Mouse (Mus musculus) right cerebral cortex, postnatal 4 days (tissue): ENCODE measurements around the gene Cplx3.
A peak's percentile ranks its signal among the peaks of the same experiment; 100 is the strongest.

Source experiments
- DNase-seq: peaks from one replicate; pipeline ENCODE4 v3.0.0-alpha.2; 2022

Gene Cplx3

DNA sequence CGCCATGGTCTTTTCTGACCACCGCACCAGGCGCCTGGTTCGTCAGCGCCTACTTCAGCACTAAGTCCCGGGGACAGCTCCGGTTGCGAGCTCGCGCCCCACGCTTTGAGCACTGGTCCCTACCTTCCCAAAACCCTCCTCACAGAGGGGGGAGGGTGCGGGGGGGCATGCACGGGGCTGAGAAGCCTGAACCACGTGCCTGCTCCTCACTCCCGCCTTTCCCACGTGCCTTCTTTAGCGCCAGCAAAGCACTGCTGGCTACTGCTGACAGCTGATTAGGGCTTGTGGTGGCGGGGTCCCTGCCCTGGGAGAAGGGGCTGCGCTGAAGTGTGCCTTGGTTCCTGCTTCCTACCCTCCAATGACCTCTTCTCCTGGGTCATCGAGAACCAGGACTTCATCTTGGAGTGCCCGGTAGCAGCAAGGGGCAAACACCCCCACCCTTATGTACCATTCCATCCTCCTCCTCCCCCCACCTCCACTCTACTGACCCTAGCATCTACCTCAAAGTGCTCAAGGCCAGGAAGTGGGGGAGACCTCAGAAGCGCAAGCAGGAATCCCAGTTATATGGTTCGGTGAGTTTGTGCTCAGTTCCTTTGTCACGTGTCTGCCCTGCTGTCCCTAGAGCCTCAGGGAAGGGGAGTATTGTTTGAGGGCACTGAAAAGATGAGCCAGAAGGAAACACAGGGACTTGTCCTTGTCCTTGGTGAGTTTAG is at the start of gene Cplx3:
Gene Cplx3 (minus strand): TSS at position 143 of the 713 bp plus-strand sequence.
- DNase-seq = peak; percentile 40

DNA sequence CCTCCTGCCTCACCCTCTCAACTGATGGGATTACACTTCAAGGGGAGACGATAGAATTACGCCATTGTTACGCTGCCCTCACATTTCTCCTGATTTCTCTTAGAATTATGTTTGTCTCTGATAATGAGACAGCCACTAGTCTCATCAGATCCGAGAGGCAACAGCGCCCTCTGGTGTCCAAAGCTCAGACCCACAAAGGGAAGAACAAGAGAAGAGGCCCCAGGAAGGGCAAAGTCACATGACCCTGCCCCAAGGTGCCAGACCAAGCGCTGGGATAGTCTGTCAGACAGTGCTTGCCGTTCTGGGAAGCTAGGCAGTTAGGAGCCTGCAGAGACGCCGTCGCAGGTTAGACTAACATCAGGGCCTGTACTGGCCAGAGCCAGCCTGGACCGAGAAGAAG is 49.7 kb upstream of the Cplx3 start:
- peak; percentile 99 for DNase-seq

- DNase-seq = no peak
Measured at GRCm38 (mm10) chr9:57654966-57655365, 48.9 kb upstream of the Cplx3 start.

GRCm38 (mm10) chr9:57653283-57653682 is 47.2 kb upstream of the Cplx3 start, which contains the start of gene Csk:
Gene Csk, minus strand, starts transcription at chr9:57653631.
- DNase-seq = no peak

DNA sequence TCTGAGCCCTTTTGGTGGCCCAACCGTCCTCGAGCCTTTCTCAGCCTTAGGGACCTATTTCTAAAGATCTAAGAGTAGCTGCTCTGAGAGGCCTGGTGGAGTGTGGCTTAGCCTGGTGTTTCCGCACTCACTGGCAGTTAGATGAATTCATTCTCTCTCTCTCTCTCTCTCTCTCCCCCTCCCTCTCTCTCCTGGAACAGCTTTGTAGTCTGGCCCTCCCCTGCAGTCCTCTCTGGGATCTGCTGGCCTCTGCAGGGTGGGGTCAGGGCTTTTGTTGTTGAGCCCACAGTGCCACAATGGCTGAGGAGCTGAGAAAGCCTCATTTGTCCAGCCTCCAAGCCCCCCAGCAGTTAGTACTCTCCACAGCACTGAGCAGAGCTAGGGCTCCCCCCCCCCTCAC is 46.8 kb upstream of the Cplx3 start:
- DNase-seq = no peak

DNA sequence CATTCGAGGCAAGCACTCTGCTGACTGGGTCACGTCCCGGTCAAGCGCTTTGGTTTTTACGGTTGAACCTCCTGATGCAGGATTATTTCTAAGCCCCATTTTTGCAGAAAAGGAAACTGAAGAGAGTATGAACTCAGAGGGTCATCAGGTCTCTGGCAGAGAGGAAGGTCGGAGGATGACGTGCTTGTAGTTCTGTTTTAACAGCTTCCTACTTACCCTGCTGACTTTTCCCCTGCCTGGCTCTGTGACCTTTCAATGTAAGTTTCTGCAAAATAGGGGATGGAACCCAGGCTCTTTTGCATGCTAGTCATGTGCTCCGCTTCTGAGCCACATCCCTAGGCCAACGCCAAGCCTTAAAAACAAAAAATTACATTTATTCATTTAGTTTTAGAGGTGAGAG is 46.3 kb upstream of the Cplx3 start:
- no peak for DNase-seq

- no peak for DNase-seq
Measured at GRCm38 (mm10) chr9:57650786-57651311, 44.8 kb upstream of the Cplx3 start.

DNA sequence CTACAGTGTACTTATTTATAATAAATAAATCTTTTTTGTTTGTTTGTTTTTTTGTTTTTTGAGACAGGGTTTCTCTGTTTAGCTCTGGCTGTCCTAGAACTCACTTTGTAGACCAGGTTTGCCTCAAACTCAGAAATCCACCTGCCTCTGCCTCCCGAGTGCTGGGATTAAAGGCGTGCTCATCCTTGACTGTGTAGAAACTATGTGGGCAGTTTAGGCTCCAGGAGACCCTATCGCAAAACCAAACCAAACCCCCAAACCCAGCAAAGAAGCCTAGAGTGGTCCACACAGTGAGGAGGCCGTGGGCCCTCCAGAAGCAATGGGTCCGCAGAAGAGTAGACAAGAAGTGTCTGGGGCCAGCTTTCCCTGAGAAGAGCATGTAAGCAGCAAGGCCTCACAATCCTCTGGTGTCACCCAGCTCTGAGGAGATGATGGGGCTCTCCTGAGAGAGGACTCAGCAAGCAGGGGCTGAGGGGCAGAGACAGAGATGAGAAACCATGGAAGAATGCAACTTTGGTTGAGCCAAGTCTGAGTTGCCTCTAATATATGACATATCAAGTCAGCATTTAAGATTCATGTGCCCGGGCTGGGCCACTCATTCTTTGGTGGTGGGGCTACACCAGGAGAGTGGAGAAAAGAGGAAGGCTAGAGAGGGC is 44.2 kb upstream of the Cplx3 start:
- no peak for DNase-seq

DNA sequence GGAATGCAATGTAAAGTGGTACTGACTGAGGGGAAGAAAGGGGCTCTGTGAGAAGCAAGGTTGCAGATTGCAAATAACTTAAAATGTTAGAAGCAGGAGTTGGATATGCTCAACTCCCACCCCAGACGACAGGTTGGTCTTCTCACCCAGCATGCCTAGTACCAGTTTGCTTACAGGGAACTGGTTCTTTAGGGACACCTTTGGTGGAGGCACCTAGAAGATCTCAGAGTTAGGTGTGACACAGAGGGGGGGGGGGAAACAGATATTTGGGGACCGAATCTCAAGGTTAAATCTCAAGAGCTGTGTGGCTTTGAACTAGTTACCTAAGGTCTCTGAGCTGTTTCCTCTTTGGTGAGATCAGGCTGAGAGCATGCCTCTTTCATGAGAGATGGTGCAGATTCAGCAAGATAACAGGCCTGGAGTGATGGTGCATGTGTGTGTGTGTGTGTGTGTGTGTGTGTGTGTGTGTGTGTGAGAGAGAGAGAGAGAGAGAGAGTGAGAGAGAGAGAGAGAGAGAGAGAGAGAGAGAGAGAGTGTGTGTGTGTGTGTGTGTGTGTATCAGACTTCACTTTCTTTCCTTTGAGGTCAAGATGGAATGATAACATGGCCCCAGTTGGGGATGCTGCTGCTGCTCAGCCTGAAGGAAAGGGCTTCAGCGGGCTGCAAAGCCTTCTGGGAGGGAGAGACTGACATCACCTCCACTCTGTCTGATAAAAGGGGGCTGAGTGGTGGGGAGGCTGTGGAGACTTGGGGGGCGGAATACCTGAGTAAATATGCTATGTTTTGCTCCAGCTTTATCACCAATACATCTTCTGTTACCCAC is 41.4 kb upstream of the Cplx3 start:
- DNase-seq = no peak

- no peak for DNase-seq
Measured at GRCm38 (mm10) chr9:57646551-57647103, 40.5 kb upstream of the Cplx3 start.

DNA sequence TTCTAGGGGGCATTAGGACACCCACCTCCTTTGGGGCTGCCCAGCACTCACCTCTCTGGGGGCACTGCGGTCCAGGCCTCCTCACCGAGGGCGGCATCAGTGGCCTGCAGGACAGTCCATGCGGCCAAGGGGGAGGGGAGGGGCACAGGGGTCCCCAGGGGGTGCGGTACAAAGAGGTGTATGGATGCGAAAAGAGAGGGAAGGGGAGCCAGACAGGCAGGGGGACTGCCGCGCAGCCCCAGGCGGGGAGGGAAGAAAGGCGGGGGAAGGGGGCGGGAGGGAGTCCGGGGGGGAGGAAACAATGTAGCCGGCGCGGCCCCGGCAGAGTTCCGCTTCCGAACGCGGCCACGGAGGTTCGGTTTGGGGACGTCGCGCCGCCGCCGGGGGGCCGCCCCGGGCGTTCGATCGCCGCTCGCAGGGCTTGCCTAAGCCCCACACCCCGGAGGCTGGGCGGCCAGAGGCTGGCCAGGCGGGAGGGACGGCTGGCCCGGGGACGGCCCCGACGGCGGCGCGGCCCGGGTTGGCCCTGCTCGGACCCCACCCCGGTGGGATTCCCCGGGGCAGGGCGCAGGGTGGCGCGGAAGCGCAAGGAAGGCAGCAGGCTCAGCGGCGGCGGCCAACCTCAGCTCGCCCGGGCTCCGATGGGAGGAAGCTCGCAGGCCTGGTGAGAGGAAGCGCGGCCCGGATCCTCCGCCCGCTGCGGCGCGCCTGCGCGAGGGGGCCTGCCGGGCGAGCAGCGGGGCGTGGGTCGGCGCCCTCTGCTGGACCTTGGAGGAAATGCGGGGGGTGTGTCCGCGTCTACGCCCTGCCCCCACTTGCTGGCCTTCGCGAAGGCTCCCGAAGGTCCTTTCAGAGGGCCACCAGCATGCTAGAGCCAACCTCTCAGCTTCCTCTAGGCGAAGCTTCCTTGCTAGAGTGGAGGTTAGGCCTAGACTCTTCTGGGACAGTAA is 39.1 kb upstream of the Cplx3 start:
- peak; percentile 93 for DNase-seq

GRCm38 (mm10) chr9:57644442-57644943 is 38.4 kb upstream of the Cplx3 start:
- DNase-seq = no peak

GRCm38 (mm10) chr9:57643856-57644180 is 37.7 kb upstream of the Cplx3 start:
- DNase-seq = no peak

- DNase-seq = no peak
Measured at GRCm38 (mm10) chr9:57643169-57643855, 37.2 kb upstream of the Cplx3 start.

DNA sequence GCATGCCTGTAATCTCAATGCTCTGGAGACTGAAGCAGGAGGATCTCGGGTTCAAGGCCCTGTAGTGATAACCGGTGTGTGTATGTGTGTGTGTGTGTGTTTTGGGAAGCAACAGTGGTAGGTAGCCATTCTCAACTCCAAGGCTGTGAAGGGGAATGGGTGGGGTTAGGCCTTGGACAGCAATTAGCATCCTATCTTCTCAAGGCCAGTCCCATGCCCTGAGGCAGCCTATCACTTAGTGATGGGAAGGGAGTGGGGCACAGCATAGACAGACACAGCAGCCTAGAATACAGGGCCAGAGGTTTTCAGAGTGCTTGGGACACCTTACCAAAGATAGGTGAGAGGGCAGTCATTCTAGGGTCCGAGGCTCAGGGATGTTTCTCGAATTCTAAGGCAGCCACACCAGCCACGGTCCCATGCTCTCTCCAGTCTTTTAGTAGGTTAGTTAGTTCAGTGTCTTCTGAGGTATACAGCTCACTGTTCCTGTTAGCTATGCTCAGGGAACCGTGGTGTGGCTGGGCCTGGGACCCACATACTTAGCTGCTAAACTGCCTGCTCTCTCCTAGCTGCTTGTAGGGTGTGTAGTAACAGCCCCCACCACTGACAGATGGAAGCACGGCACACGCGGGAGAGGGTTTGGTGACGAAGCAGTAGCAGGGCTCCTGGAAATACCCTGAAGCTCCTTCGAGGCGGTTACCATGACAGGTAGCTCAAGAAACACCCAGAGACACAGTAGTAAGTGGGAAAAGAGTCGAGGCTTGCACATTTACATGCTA is 35.9 kb upstream of the Cplx3 start:
- no peak for DNase-seq

GRCm38 (mm10) chr9:57641022-57641421 is 34.9 kb upstream of the Cplx3 start:
- DNase-seq = no peak

DNA sequence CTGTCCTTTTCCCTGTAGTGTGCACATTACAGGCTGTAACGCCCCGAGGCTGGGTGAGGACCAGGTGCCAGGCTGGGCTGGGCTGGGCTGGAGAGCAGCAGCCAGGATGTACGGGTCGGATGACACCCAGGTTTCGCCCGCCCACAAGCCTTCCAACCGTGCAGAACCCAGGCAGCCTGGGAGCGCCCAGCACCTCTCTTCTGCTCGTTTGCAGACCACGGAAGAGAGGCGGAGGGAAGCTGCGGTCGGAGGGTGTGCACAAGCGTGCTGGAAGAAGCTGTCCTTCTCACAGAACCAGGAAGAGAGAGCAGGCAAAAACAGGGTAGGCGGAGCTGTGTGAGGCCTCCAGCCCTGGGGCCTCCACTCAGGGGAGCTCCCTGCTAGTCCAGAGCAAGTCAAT is 34.3 kb upstream of the Cplx3 start:
- no peak for DNase-seq

GRCm38 (mm10) chr9:57639661-57640328 is 33.7 kb upstream of the Cplx3 start:
- DNase-seq = no peak

DNA sequence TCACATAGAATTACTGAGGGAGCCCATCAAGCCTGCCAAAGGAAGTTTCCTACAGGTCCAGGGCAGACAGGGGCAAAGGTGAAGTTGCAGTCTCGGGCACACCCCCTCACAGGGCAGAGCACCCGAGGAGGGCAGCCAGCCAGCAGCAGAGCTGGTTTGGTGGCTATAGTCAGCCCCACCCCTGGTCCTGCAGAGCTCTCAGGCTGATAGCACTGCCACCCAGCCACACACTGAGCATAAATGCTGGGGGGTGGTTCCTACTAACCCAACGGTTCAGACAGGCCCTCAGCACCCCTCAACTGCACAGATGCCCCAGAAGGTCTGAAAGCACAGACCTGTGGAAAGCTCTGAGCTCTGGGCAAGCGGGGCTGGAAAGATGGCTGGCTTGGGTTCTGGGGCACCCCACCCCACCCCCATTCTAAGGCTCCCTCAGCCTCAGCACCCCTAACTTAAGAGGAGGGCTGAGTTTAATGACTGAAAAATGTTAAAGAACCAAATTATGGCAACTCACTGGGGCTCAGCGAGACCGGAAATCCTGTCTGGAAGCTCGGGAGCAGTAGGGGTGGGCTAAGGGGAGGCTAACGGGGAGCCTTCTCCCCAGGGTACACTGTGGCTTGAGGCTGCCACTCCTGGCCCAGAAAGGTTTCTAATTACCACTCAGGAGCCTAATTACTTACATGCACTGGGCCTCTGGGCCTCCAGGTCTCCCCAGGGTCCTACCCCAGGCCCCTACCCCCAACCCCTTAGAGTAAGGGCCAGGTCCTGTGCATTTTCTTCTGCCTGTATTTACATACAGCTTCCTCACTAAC is 32.8 kb upstream of the Cplx3 start:
- no peak for DNase-seq
